Mouse (Mus musculus) liver, embryonic 14.5 days (tissue): ENCODE measurements around the gene Gas7.

ENCODE experiments used
- CTCF ChIP-seq: IDR thresholded peaks from 2 replicates; pipeline ENCODE4 v1.5.1; 2016; ENCODE audit warnings: antibody characterized with exemption, low read depth, control low read depth
- EP300 ChIP-seq: IDR thresholded peaks from 2 replicates; pipeline ENCODE4 v1.6.1; 2016; ENCODE audit warnings: antibody characterized with exemption, low read depth

DNA sequence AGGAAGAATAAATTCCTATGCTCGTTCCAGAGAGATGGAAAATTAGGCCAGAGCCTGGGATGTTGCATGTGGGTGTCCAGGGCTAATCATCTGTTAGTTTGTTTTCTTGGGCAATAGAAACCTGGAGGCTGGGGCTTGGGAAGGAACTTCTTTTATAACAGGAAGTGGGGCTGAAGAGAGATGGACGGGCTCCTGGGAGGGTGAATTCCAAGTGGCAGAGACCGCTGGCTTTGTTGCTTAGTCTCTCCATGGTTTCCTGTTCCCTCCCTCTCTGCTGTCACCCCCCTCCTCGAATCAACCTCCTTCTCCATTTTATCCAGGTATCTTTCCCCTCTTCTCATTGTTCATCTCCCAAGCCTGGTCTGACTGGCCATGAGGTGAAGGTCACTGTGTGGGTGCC is 181.0 kb downstream of the Gas7 start:
- TF ChIP-seq CTCF (no peak), EP300 (no peak)
